Mouse (Mus musculus) heart, adult 18-20 months (tissue): ENCODE measurements at regions not wholly inside any gene's neighbourhood (a gene's known extent, or its start where the extent isn't known, plus 50 kb on each side); places are given as distances from the start of the nearest gene placed in this dataset.

Experiments
- DNase-seq, 2 experiments: peaks; one replicate each; pipeline ENCODE4 v3.0.0; 2021 to 2022; ENCODE audit warnings: mixed read lengths in 1 of 2

GRCm38 (mm10) chr4:87665149-87665548 is 368.0 kb downstream of the Mllt3 start:
- peak in 1 of 2 experiments; percentile 4 for DNase-seq

- DNase-seq: no peak
These were observed 370.3 kb downstream of the Mllt3 start for GRCm38 (mm10) chr4:87662876-87663275.

- no peak for DNase-seq
These were observed 374.8 kb downstream of the Mllt3 start for GRCm38 (mm10) chr4:87658316-87658715.

GRCm38 (mm10) chr4:87657855-87658254 is 375.3 kb downstream of the Mllt3 start:
- DNase-seq: no peak

GRCm38 (mm10) chr4:87653440-87654165 is 379.6 kb downstream of the Mllt3 start:
- DNase-seq: no peak

- no peak for DNase-seq
These were observed 380.7 kb downstream of the Mllt3 start for GRCm38 (mm10) chr4:87652314-87652934.

GRCm38 (mm10) chr4:87651275-87651674 is 381.9 kb downstream of the Mllt3 start:
- DNase-seq: no peak

GRCm38 (mm10) chr4:87650837-87651236 is 382.3 kb downstream of the Mllt3 start:
- peak; percentile 31 to 41 for DNase-seq

- no peak for DNase-seq
These were observed 382.8 kb downstream of the Mllt3 start for GRCm38 (mm10) chr4:87650393-87650792.

GRCm38 (mm10) chr4:87648919-87649318 is 384.2 kb downstream of the Mllt3 start:
- no peak for DNase-seq

- DNase-seq: peak; percentile 9 to 35
These were observed 384.9 kb downstream of the Mllt3 start for GRCm38 (mm10) chr4:87647932-87648911.

GRCm38 (mm10) chr4:87642002-87642401 is 391.2 kb downstream of the Mllt3 start:
- no peak for DNase-seq

- no peak for DNase-seq
These were observed 391.6 kb downstream of the Mllt3 start for GRCm38 (mm10) chr4:87641551-87641950.

GRCm38 (mm10) chr4:87638380-87638646 is 394.9 kb downstream of the Mllt3 start:
- DNase-seq: no peak

- no peak for DNase-seq
These were observed 395.4 kb downstream of the Mllt3 start for GRCm38 (mm10) chr4:87637629-87638379.

GRCm38 (mm10) chr4:87611116-87611515 is 380.8 kb upstream of the Slc24a2 start:
- DNase-seq: no peak

GRCm38 (mm10) chr4:87593644-87594043 is 363.4 kb upstream of the Slc24a2 start:
- no peak for DNase-seq

- no peak for DNase-seq
These were observed 360.5 kb upstream of the Slc24a2 start for GRCm38 (mm10) chr4:87590797-87591196.

- no peak for DNase-seq
These were observed 347.9 kb upstream of the Slc24a2 start for GRCm38 (mm10) chr4:87578164-87578563.

GRCm38 (mm10) chr4:87570950-87571349 is 340.7 kb upstream of the Slc24a2 start:
- no peak for DNase-seq

GRCm38 (mm10) chr4:87570470-87570891 is 340.2 kb upstream of the Slc24a2 start:
- peak in 1 of 2 experiments; percentile 2 for DNase-seq

GRCm38 (mm10) chr4:87566616-87567015 is 336.3 kb upstream of the Slc24a2 start:
- DNase-seq: no peak
